Mouse (Mus musculus) stomach, postnatal 0 days (tissue): Measurements from ENCODE around the gene Tusc2.

Source experiments
- CTCF ChIP-seq: IDR thresholded peaks from 2 replicates; pipeline ENCODE4 v1.5.1; 2016; ENCODE audit warnings: antibody characterized with exemption, low read depth, mild to moderate bottlenecking, moderate library complexity
- EP300 ChIP-seq: optimal IDR thresholded peaks from 2 replicates; pipeline ENCODE3; 2016; ENCODE audit warnings: antibody characterized with exemption

GRCm38 (mm10) chr9:107538231-107538630 is 24.8 kb upstream of the Tusc2 start:
- no peak for TF ChIP-seq CTCF
- no peak for TF ChIP-seq EP300
